Mouse (Mus musculus): ENCODE measurements around the gene Efcab2. TPM values are rescaled to one million over a fixed set of nuclear protein-coding genes. Genes with fewer than 3 reads are reported as not detected.

Efcab2 gene
- polyA plus RNA-seq, 1 experiment from 2014 or later, result 6.5 TPM

GRCm38 (mm10) chr1:178372681-178373080, 33.2 kb upstream of the Efcab2 start:
- Histone ChIP-seq H3K27me3 (ENCODE audit: control insufficient read depth, insufficient read depth, low read depth, low read length) (no peaks in the 10 kb centered on the region), H3K4me3 (ENCODE audit: low read length) (no peak overlapping the region), H3K9ac (ENCODE audit: low read length) (no peak overlapping the region), H3K9me3 (ENCODE audit: control insufficient read depth, low read length) (no peaks in the 10 kb centered on the region), H3K27ac (ENCODE audit: low read length) (no peak overlapping the region), H3K36me3 (ENCODE audit: control insufficient read depth, insufficient read depth, low read length) (no peaks in the 10 kb centered on the region), H3K4me2 (ENCODE audit: low read depth, low read length) (no peak overlapping the region), H3K4me1 (replicated peaks; ENCODE audit: control insufficient read depth, insufficient read depth, low read length) (peaks cover 4% of the 10 kb centered on the region; the same call in 1 of the 2 replicates)
- 81% methylated on average over 4 of the region's 4 CpGs for WGBS
- no peak for ATAC-seq (ENCODE audit: low read depth)

DNA sequence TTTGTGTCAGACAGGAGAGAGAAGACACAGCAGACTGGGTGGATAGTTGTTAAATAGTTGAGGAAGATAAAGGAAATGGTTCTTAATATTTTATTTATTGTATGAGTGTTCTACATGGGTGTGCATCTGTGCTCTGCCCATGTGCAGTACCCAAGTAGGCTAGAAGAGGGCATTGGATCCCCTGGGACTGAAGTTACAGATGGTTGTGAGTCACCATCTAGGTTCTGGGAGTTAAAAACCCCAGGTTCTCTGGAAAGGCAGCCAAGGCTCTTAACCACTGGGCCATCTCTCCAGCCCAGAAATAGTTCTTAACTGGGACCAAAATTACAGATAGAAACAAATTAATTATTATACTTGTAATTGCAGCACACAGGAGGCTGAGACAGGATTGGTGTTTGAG, 30.5 kb upstream of the Efcab2 start:
- ATAC-seq (ENCODE audit: low read depth), result no peak
- H3K9ac ChIP-seq (ENCODE audit: low read length), result no peak overlapping the region
- no peaks in the 10 kb centered on the region for H3K27me3 ChIP-seq (ENCODE audit: control insufficient read depth, insufficient read depth, low read depth, low read length)
- no peak overlapping the region for H3K4me2 ChIP-seq (ENCODE audit: low read depth, low read length)
- no peaks in the 10 kb centered on the region for H3K36me3 ChIP-seq (ENCODE audit: control insufficient read depth, insufficient read depth, low read length)
- H3K27ac ChIP-seq (ENCODE audit: low read length), result no peak overlapping the region
- H3K4me1 ChIP-seq (replicated peaks; ENCODE audit: control insufficient read depth, insufficient read depth, low read length), result no peaks in the 10 kb centered on the region
- H3K9me3 ChIP-seq (ENCODE audit: control insufficient read depth, low read length), result no peaks in the 10 kb centered on the region
- H3K4me3 ChIP-seq (ENCODE audit: low read length), result no peak overlapping the region

GRCm38 (mm10) chr1:178376061-178376460, 29.8 kb upstream of the Efcab2 start:
- no peak overlapping the region for H3K9ac ChIP-seq (ENCODE audit: low read length)
- WGBS, result 70% methylated on average over 2 of the region's 2 CpGs
- H3K9me3 ChIP-seq (ENCODE audit: control insufficient read depth, low read length), result no peaks in the 10 kb centered on the region
- no peak for ATAC-seq (ENCODE audit: low read depth)
- no peaks in the 10 kb centered on the region for H3K4me1 ChIP-seq (replicated peaks; ENCODE audit: control insufficient read depth, insufficient read depth, low read length)
- H3K4me3 ChIP-seq (ENCODE audit: low read length), result no peak overlapping the region
- H3K4me2 ChIP-seq (ENCODE audit: low read depth, low read length), result no peak overlapping the region
- no peak overlapping the region for H3K27ac ChIP-seq (ENCODE audit: low read length)
- no peaks in the 10 kb centered on the region for H3K36me3 ChIP-seq (ENCODE audit: control insufficient read depth, insufficient read depth, low read length)
- H3K27me3 ChIP-seq (ENCODE audit: control insufficient read depth, insufficient read depth, low read depth, low read length), result no peaks in the 10 kb centered on the region

DNA sequence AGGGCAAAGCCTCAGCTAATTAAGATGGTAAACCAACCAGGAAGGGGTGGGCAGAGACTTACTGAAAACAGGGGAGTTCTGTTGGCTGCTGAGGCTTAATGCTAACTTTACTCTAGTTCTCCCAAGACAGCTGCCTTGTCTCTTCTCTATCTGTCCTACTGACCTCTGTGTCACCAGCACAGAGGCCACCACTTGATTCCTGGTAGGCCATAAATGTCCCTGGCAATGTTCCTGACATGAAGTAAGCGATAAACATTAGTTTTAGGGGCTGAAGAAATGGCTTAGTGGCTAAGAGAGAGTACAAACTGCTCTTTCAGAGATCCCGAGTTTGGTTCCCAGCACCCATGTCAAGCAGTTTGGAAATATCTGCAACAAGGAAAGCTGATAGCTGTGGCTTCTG, 29.0 kb upstream of the Efcab2 start:
- Histone ChIP-seq H3K4me2 (ENCODE audit: low read depth, low read length) (no peak overlapping the region), H3K4me1 (replicated peaks; ENCODE audit: control insufficient read depth, insufficient read depth, low read length) (no peaks in the 10 kb centered on the region), H3K27ac (ENCODE audit: low read length) (no peak overlapping the region), H3K4me3 (ENCODE audit: low read length) (no peak overlapping the region), H3K27me3 (ENCODE audit: control insufficient read depth, insufficient read depth, low read depth, low read length) (no peaks in the 10 kb centered on the region), H3K9me3 (ENCODE audit: control insufficient read depth, low read length) (no peaks in the 10 kb centered on the region), H3K36me3 (ENCODE audit: control insufficient read depth, insufficient read depth, low read length) (no peaks in the 10 kb centered on the region), H3K9ac (ENCODE audit: low read length) (no peak overlapping the region)
- WGBS, result 56% methylated on average over 2 of the region's 2 CpGs
- ATAC-seq (ENCODE audit: low read depth), result no peak

DNA sequence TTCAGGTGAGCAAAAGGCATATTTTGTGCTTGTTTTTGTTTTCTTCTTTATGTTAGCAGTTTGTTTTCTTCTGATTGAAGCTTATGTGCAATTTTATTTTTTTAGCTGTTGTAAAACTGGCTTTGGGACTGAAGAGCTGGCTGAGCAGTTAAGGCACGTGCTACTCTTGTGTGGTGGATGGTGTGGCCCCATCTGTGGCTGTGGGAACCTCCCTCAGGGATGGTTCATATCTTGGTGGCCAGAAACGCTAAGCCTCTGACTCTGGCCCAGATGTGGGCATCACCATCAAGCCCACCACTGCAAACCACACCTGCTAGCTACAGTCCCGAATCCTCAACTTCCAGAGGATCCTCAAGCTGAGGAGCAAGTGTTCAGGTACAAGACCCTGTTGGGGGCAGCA, 27.8 kb upstream of the Efcab2 start:
- H3K9me3 ChIP-seq (ENCODE audit: control insufficient read depth, low read length), result no peaks in the 10 kb centered on the region
- H3K36me3 ChIP-seq (ENCODE audit: control insufficient read depth, insufficient read depth, low read length), result no peaks in the 10 kb centered on the region
- no peak for ATAC-seq (ENCODE audit: low read depth)
- no peaks in the 10 kb centered on the region for H3K27me3 ChIP-seq (ENCODE audit: control insufficient read depth, insufficient read depth, low read depth, low read length)
- no peaks in the 10 kb centered on the region for H3K4me1 ChIP-seq (replicated peaks; ENCODE audit: control insufficient read depth, insufficient read depth, low read length)
- no peak overlapping the region for H3K4me2 ChIP-seq (ENCODE audit: low read depth, low read length)
- WGBS, result 76% methylated on average over 3 of the region's 3 CpGs
- no peak overlapping the region for H3K4me3 ChIP-seq (ENCODE audit: low read length)
- H3K9ac ChIP-seq (ENCODE audit: low read length), result no peak overlapping the region
- no peak overlapping the region for H3K27ac ChIP-seq (ENCODE audit: low read length)

GRCm38 (mm10) chr1:178379224-178379623, 26.7 kb upstream of the Efcab2 start:
- Histone ChIP-seq H3K4me1 (replicated peaks; ENCODE audit: control insufficient read depth, insufficient read depth, low read length) (no peaks in the 10 kb centered on the region), H3K4me2 (ENCODE audit: low read depth, low read length) (no peak overlapping the region), H3K4me3 (ENCODE audit: low read length) (no peak overlapping the region), H3K9ac (ENCODE audit: low read length) (no peak overlapping the region), H3K36me3 (ENCODE audit: control insufficient read depth, insufficient read depth, low read length) (no peaks in the 10 kb centered on the region), H3K27ac (ENCODE audit: low read length) (no peak overlapping the region), H3K9me3 (ENCODE audit: control insufficient read depth, low read length) (no peaks in the 10 kb centered on the region), H3K27me3 (ENCODE audit: control insufficient read depth, insufficient read depth, low read depth, low read length) (no peaks in the 10 kb centered on the region)
- 68% methylated on average over 1 of the region's 1 CpGs for WGBS
- ATAC-seq (ENCODE audit: low read depth), result no peak

DNA sequence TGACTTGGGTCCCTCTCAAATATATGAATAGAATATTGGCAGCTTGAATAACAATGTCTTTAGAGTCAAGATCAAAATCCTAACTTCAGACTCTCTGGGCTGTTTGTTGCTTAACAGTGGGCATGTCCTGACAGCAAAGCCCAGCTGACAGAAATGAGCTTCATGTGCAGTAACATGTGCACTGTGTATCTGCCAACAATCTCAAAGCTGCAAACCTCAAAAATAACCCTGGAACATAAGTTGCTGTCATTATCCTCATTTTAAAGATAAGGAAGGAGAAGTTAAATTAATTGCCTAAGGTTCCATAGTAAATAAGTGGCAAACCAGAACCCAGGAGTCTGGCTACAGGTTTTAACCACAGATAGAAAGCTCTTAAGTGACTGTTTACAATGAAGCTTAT, 23.7 kb upstream of the Efcab2 start:
- no peaks in the 10 kb centered on the region for H3K36me3 ChIP-seq (ENCODE audit: control insufficient read depth, insufficient read depth, low read length)
- no peak for ATAC-seq (ENCODE audit: low read depth)
- no peaks in the 10 kb centered on the region for H3K4me1 ChIP-seq (replicated peaks; ENCODE audit: control insufficient read depth, insufficient read depth, low read length)
- H3K9ac ChIP-seq (ENCODE audit: low read length), result no peak overlapping the region
- H3K4me3 ChIP-seq (ENCODE audit: low read length), result no peak overlapping the region
- no peaks in the 10 kb centered on the region for H3K27me3 ChIP-seq (ENCODE audit: control insufficient read depth, insufficient read depth, low read depth, low read length)
- no peak overlapping the region for H3K4me2 ChIP-seq (ENCODE audit: low read depth, low read length)
- H3K9me3 ChIP-seq (ENCODE audit: control insufficient read depth, low read length), result no peaks in the 10 kb centered on the region
- H3K27ac ChIP-seq (ENCODE audit: low read length), result no peak overlapping the region

GRCm38 (mm10) chr1:178388802-178389201, 17.1 kb upstream of the Efcab2 start:
- WGBS, result 68% methylated on average over 4 of the region's 4 CpGs
- ATAC-seq (ENCODE audit: low read depth), result no peak

GRCm38 (mm10) chr1:178389401-178389800, 16.5 kb upstream of the Efcab2 start:
- H3K27me3 ChIP-seq (ENCODE audit: control insufficient read depth, insufficient read depth, low read depth, low read length), result no peaks in the 10 kb centered on the region
- no peak overlapping the region for H3K9ac ChIP-seq (ENCODE audit: low read length)
- 53% methylated on average over 2 of the region's 2 CpGs for WGBS
- H3K4me3 ChIP-seq (ENCODE audit: low read length), result no peak overlapping the region
- no peak for ATAC-seq (ENCODE audit: low read depth)
- H3K27ac ChIP-seq (ENCODE audit: low read length), result no peak overlapping the region
- H3K4me1 ChIP-seq (replicated peaks; ENCODE audit: control insufficient read depth, insufficient read depth, low read length), result no peaks in the 10 kb centered on the region
- H3K4me2 ChIP-seq (ENCODE audit: low read depth, low read length), result no peak overlapping the region
- no peaks in the 10 kb centered on the region for H3K9me3 ChIP-seq (ENCODE audit: control insufficient read depth, low read length)
- no peaks in the 10 kb centered on the region for H3K36me3 ChIP-seq (ENCODE audit: control insufficient read depth, insufficient read depth, low read length)

More at GRCm38 (mm10) chr1:178388802-178389201, 17.1 kb upstream of the Efcab2 start:
- Histone ChIP-seq H3K36me3 (ENCODE audit: control insufficient read depth, insufficient read depth, low read length) (no peaks in the 10 kb centered on the region), H3K27ac (ENCODE audit: low read length) (no peak overlapping the region), H3K4me3 (ENCODE audit: low read length) (no peak overlapping the region), H3K9me3 (ENCODE audit: control insufficient read depth, low read length) (no peaks in the 10 kb centered on the region), H3K4me1 (replicated peaks; ENCODE audit: control insufficient read depth, insufficient read depth, low read length) (no peaks in the 10 kb centered on the region), H3K4me2 (ENCODE audit: low read depth, low read length) (no peak overlapping the region), H3K9ac (ENCODE audit: low read length) (no peak overlapping the region), H3K27me3 (ENCODE audit: control insufficient read depth, insufficient read depth, low read depth, low read length) (no peaks in the 10 kb centered on the region)

DNA sequence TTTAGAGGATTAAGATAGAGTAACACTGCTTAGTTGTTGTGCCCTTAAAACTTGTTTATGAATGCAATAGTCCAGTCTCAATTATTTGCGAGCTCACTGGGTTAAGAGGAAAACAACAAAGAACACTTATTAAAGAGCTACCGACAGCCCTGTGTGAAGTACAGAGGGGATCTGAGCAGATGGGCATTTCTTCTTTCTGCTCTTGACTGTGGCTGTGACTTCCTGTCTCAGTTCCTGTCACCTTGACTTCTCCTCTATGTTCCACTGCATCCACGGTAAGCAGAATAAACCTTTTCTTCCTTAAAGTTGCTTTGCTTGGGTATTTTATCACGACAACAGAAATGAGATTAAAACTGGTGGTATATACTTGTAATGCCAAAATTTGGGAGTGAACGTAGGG, 12.9 kb upstream of the Efcab2 start:
- Histone ChIP-seq H3K4me2 (ENCODE audit: low read depth, low read length) (no peak overlapping the region), H3K9ac (ENCODE audit: low read length) (no peak overlapping the region), H3K27ac (ENCODE audit: low read length) (no peak overlapping the region), H3K4me3 (ENCODE audit: low read length) (no peak overlapping the region), H3K36me3 (ENCODE audit: control insufficient read depth, insufficient read depth, low read length) (no peaks in the 10 kb centered on the region), H3K9me3 (ENCODE audit: control insufficient read depth, low read length) (no peaks in the 10 kb centered on the region), H3K4me1 (replicated peaks; ENCODE audit: control insufficient read depth, insufficient read depth, low read length) (no peaks in the 10 kb centered on the region), H3K27me3 (ENCODE audit: control insufficient read depth, insufficient read depth, low read depth, low read length) (no peaks in the 10 kb centered on the region)
- ATAC-seq (ENCODE audit: low read depth), result no peak
- 73% methylated on average over 5 of the region's 5 CpGs for WGBS

All from lung, embryonic 16.5 days (tissue).